Mouse (Mus musculus) liver, embryonic 13.5 days (tissue): ENCODE measurements around the gene Olfr1184. TPM values are rescaled to one million over a fixed set of nuclear protein-coding genes. Genes with fewer than 3 reads are reported as not detected.
"Not testable (repeated sequence)": the region's sequence is repeated elsewhere in the genome, so short reads cannot be mapped to it uniquely, and the experiment has no call there.

Source experiments
- ATAC-seq: fragments of 200-750 bp; cut with Nextera tagmentation; 2 replicates; pipeline ENCODE4 v1.8.0; 2017; ENCODE audit warnings: low read depth, mild to moderate bottlenecking, moderate number of reproducible peaks, moderate library complexity
- DNase-seq: peaks from one replicate; pipeline ENCODE4 v3.0.0; 2022
- H3K27ac ChIP-seq: fragments of 300-500 bp; sonication (generic); 2 replicates; pipeline ENCODE4 v1.5.1; 2015; ENCODE audit warnings: moderate library complexity, mild to moderate bottlenecking, inconsistent platforms
- H3K27me3 ChIP-seq: fragments of 300-500 bp; sonication (generic); 2 replicates; pipeline ENCODE4 v1.6.1; 2015; ENCODE audit warnings: mild to moderate bottlenecking, inconsistent platforms
- H3K36me3 ChIP-seq: fragments of 300-500 bp; sonication (generic); 2 replicates; pipeline ENCODE4 v1.6.1; 2015; ENCODE audit warnings: mild to moderate bottlenecking, inconsistent platforms
- H3K4me1 ChIP-seq: fragments of 300-500 bp; sonication (generic); replicated peaks from 2 replicates; pipeline ENCODE4 v1.6.1; 2015; ENCODE audit warnings: inconsistent platforms
- H3K4me2 ChIP-seq: fragments of 300-500 bp; sonication (generic); 2 replicates; pipeline ENCODE4 v1.6.1; 2015; ENCODE audit warnings: inconsistent platforms, mild to moderate bottlenecking, moderate library complexity
- H3K4me3 ChIP-seq: fragments of 300-500 bp; sonication (generic); replicated peaks from 2 replicates; pipeline ENCODE4 v1.5.1; 2015; ENCODE audit warnings: mild to moderate bottlenecking, inconsistent platforms
- H3K9ac ChIP-seq: fragments of 300-500 bp; sonication (generic); 2 replicates; pipeline ENCODE4 v1.6.1; 2015; ENCODE audit warnings: mild to moderate bottlenecking, inconsistent platforms
- H3K9me3 ChIP-seq: fragments of 300-500 bp; sonication (generic); replicated peaks from 2 replicates; pipeline ENCODE4 v1.6.1; 2016; ENCODE audit warnings: inconsistent platforms
- WGBS: fragments of 180-500 bp; shearing (Covaris S2); methylation state at CpG from one replicate; pipeline ENCODE4 v1.1.7; 2015; ENCODE audit not compliant: insufficient replicate concordance; 5-methylcytosine and 5-hydroxymethylcytosine counted together
- polyA plus RNA-seq: library from polyadenylated mRNA; unstranded; fragments of >200 nt; fragmentation: Nextera tagmentation; extraction: Ambion mirVana; gene quantifications from 2 replicates; pipeline ENCODE4 v1.2.1, GENCODE M21; 2015

Olfr1184 gene
- polyA plus RNA-seq = not detected in 2 replicates

GRCm38 (mm10) chr2:88483298-88483697 is at the start of gene Olfr1184:
Gene Olfr1184 (plus strand): TSS chr2:88483598.
- Histone ChIP-seq H3K4me2 (no peak within 1 kb of the TSS), H3K27ac (no peak within 1 kb of the TSS), H3K4me1 (no peaks in the 10 kb centered on the region), H3K4me3 (no peak within 1 kb of the TSS), H3K9me3 (no peaks in the 10 kb centered on the region), H3K27me3 (no peaks in the 10 kb centered on the region), H3K9ac (no peak within 1 kb of the TSS), H3K36me3 (no peaks in the 10 kb centered on the region)
- ATAC-seq (no peak), DNase-seq (no peak)
- 63% methylated on average over 2 of the region's 2 CpGs for WGBS

- Histone ChIP-seq H3K27me3 (no peaks in the 10 kb centered on the region), H3K9me3 (no peaks in the 10 kb centered on the region), H3K4me3 (no peak within 1 kb of the TSS), H3K9ac (no peak within 1 kb of the TSS), H3K4me2 (no peak within 1 kb of the TSS), H3K27ac (no peak within 1 kb of the TSS), H3K4me1 (no peaks in the 10 kb centered on the region), H3K36me3 (no peaks in the 10 kb centered on the region)
- ATAC-seq (no peak), DNase-seq (no peak)
- 50% methylated on average over 1 of the region's 1 CpGs for whole genome bisulfite sequencing
Observed at GRCm38 (mm10) chr2:88449031-88449430, 34.4 kb upstream of the Olfr1184 start, which contains the start of gene Gm13757. Gene Gm13757 (minus strand): TSS chr2:88449131.

GRCm38 (mm10) chr2:88454567-88454966 is 28.8 kb upstream of the Olfr1184 start, which contains the start of gene Olfr1183:
Gene Olfr1183 (plus strand): TSS chr2:88454867.
- H3K27ac ChIP-seq, H3K36me3 ChIP-seq, H3K9me3 ChIP-seq, H3K4me1 ChIP-seq, ATAC-seq, DNase-seq, H3K9ac ChIP-seq, H3K27me3 ChIP-seq, H3K4me2 ChIP-seq, H3K4me3 ChIP-seq: not testable (repeated sequence)
- 45% methylated on average over 1 of the region's 1 CpGs for whole genome bisulfite sequencing

- 51% methylated on average over 2 of the region's 2 CpGs for WGBS
- no peak for ATAC-seq
- Histone ChIP-seq H3K27ac (no peak within 1 kb of the TSS), H3K4me3 (no peak within 1 kb of the TSS), H3K9me3 (no peaks in the 10 kb centered on the region), H3K27me3 (no peaks in the 10 kb centered on the region), H3K4me2 (no peak within 1 kb of the TSS), H3K36me3 (no peaks in the 10 kb centered on the region), H3K4me1 (no peaks in the 10 kb centered on the region), H3K9ac (no peak within 1 kb of the TSS)
- no peak for DNase-seq
Observed at GRCm38 (mm10) chr2:88493020-88493419, 9.6 kb downstream of the Olfr1184 start, which contains the start of gene Olfr1185-ps1. Gene Olfr1185-ps1 (plus strand): TSS chr2:88493320.

- Histone ChIP-seq H3K4me2 (no peak within 1 kb of the TSS), H3K9ac (no peak within 1 kb of the TSS), H3K9me3 (no peaks in the 10 kb centered on the region), H3K36me3 (no peaks in the 10 kb centered on the region), H3K27ac (no peak within 1 kb of the TSS), H3K4me3 (no peak within 1 kb of the TSS), H3K27me3 (no peaks in the 10 kb centered on the region), H3K4me1 (no peaks in the 10 kb centered on the region)
- DNase-seq (no peak), ATAC-seq (no peak)
- WGBS = 55% methylated on average over 2 of the region's 2 CpGs
Observed at GRCm38 (mm10) chr2:88518251-88518650, 34.9 kb downstream of the Olfr1184 start, which contains the start of gene Olfr1186. Gene Olfr1186 (plus strand): TSS chr2:88518551.

DNA sequence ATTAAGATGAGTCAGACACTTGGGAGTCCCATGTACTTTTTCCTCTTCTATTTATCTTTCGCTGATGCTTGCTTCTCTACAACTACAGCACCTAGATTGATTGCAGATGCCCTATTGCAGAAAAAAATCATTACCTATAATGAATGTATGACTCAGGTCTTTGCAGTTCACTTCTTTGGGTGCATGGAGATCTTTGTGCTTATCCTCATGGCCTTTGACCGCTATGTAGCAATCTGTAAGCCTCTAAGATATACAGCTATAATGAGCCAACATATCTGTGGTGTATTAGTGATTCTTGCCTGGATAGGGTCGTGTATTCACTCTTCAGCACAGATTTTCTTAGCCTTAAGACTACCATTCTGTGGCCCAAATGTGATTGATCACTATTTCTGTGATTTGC is 42.3 kb downstream of the Olfr1184 start:
- no peak overlapping the region for H3K4me2 ChIP-seq
- no peak overlapping the region for H3K9ac ChIP-seq
- H3K36me3 ChIP-seq = no peaks in the 10 kb centered on the region
- H3K9me3 ChIP-seq = no peaks in the 10 kb centered on the region
- no peak overlapping the region for H3K4me3 ChIP-seq
- 47% methylated on average over 3 of the region's 3 CpGs for WGBS
- DNase-seq (no peak), ATAC-seq (no peak)
- H3K27ac ChIP-seq = no peak overlapping the region
- H3K27me3 ChIP-seq = no peaks in the 10 kb centered on the region
- no peaks in the 10 kb centered on the region for H3K4me1 ChIP-seq

Other genes starting within 250 kb of the Olfr1184 start
- gene Olfr1173, start 203.7 kb upstream of the Olfr1184 start, polyA plus RNA-seq = not detected in 2 replicates
- gene Olfr1174-ps, start 168.5 kb upstream of the Olfr1184 start, polyA plus RNA-seq = not detected in 2 replicates
- gene Olfr1175-ps, start 156.4 kb upstream of the Olfr1184 start, polyA plus RNA-seq = not detected in 2 replicates
- gene Olfr1176, start 146.9 kb upstream of the Olfr1184 start, polyA plus RNA-seq = not detected in 2 replicates
- gene Olfr1177-ps, start 137.1 kb upstream of the Olfr1184 start, polyA plus RNA-seq = not detected in 2 replicates
- gene Olfr1178, start 96.5 kb upstream of the Olfr1184 start, polyA plus RNA-seq = not detected in 2 replicates
- not detected in 2 replicates for gene Olfr1179, start 77.1 kb upstream of the Olfr1184 start, polyA plus RNA-seq
- gene Olfr1180, start 64.4 kb upstream of the Olfr1184 start, polyA plus RNA-seq = not detected in 2 replicates
- gene Olfr1181, start 57.4 kb upstream of the Olfr1184 start, polyA plus RNA-seq = not detected in 2 replicates
- not detected in 2 replicates for gene Gm13757, start 34.5 kb upstream of the Olfr1184 start, polyA plus RNA-seq
- gene Olfr1183, start 28.7 kb upstream of the Olfr1184 start, polyA plus RNA-seq = not detected in 2 replicates
- not detected in 2 replicates for gene Olfr1185-ps1, start 9.7 kb downstream of the Olfr1184 start, polyA plus RNA-seq
- gene Olfr1186, start 35.0 kb downstream of the Olfr1184 start, polyA plus RNA-seq = not detected in 2 replicates
- not detected in 2 replicates for gene Olfr1188, start 73.3 kb downstream of the Olfr1184 start, polyA plus RNA-seq
- not detected in 2 replicates for gene Olfr1189, start 102.9 kb downstream of the Olfr1184 start, polyA plus RNA-seq
- not detected in 2 replicates for gene Olfr1191-ps1, start 156.9 kb downstream of the Olfr1184 start, polyA plus RNA-seq
- gene Olfr1192-ps1, start 164.9 kb downstream of the Olfr1184 start, polyA plus RNA-seq = not detected in 2 replicates
- not detected in 2 replicates for gene Olfr1193, start 192.0 kb downstream of the Olfr1184 start, polyA plus RNA-seq
- not detected in 2 replicates for gene Olfr1195, start 205.6 kb downstream of the Olfr1184 start, polyA plus RNA-seq
- not detected in 2 replicates for gene Olfr1196, start 221.0 kb downstream of the Olfr1184 start, polyA plus RNA-seq
- not detected in 2 replicates for gene Olfr1197, start 248.8 kb downstream of the Olfr1184 start, polyA plus RNA-seq